In genomic region chr7:98607158-98607557, GRCm38 (mm10) we compare ENCODE assay signal across 12 mouse cellular contexts. TPM values are rescaled to one million over a fixed set of nuclear protein-coding genes. Genes with fewer than 3 reads are reported as not detected.
DNase-seq lines count a peak whose midpoint lies in the region; ATAC-seq and TF ChIP-seq lines count a peak whose summit lies in the region.
"Had no signal": no experiment of that assay in that cellular context is flagged by ENCODE, and none has a peak within 500 bp of the region (broad histone marks: within the 10 kb centered on the region; RNA-seq: fewer than 3 reads in every experiment).

No protein-coding gene starts in this region.

- no peak overlapping the region for H3K9ac ChIP-seq in heart, adult 2 months (ENCODE audit: low read depth, low read length)
- H3K9ac ChIP-seq in liver, embryonic 14.5 days (replicated peaks), result no peak overlapping the region
- H3K9ac ChIP-seq in liver, embryonic 11.5 days (ENCODE audit: low read depth, low read length), result no peak overlapping the region
- no peak overlapping the region for H3K9ac ChIP-seq in MEL (ENCODE audit: control insufficient read depth, low read depth, low read length, poor library complexity, severe bottlenecking)
- H3K9ac ChIP-seq: intestine, embryonic 15.5 days; neural tube, embryonic 12.5 days had no signal

- no peaks in the 10 kb centered on the region for H3K4me1 ChIP-seq in heart, adult 2 months (ENCODE audit: control insufficient read depth, insufficient read depth, low read length)
- no peaks in the 10 kb centered on the region for H3K4me1 ChIP-seq in liver, embryonic 14.5 days (replicated peaks; ENCODE audit: control insufficient read depth in 2 of 2, insufficient read depth in 2 of 2, low read length in 1 of 2)
- no peaks in the 10 kb centered on the region for H3K4me1 ChIP-seq in liver, embryonic 11.5 days (replicated peaks; ENCODE audit: control insufficient read depth, insufficient read depth, low read length)
- no peaks in the 10 kb centered on the region for H3K4me1 ChIP-seq in MEL (ENCODE audit: control insufficient read depth in 1 of 2, insufficient read depth in 2 of 2, low read length in 2 of 2)
- H3K4me1 ChIP-seq: heart, embryonic 10.5 days; intestine, embryonic 15.5 days; neural tube, embryonic 12.5 days had no signal

- DNase-seq in heart, adult 2 months, result no peak
- no peak for DNase-seq in heart, postnatal 4 days
- no peak for DNase-seq in liver, embryonic 14.5 days (ENCODE audit: low read depth in 3 of 3, low spot score in 3 of 3)
- DNase-seq in liver, embryonic 11.5 days (ENCODE audit: low spot score), result no peak
- peak; percentile 17 for DNase-seq in MEL (ENCODE audit: low read depth, low spot score)
- no peak for DNase-seq in frontal cortex, postnatal 25 days (ENCODE audit: low spot score in 2 of 2)
- DNase-seq: right cerebral cortex, postnatal 4 days; thymus, postnatal 25 days had no signal

- H3K4me3 ChIP-seq in heart, adult 2 months, result no peak overlapping the region
- H3K4me3 ChIP-seq in liver, embryonic 14.5 days (ENCODE audit: insufficient read depth in 1 of 2, low read depth in 2 of 2, low read length in 2 of 2), result no peak overlapping the region
- H3K4me3 ChIP-seq in liver, embryonic 11.5 days (ENCODE audit: low read depth, low read length), result no peak overlapping the region
- no peak overlapping the region for H3K4me3 ChIP-seq in MEL (ENCODE audit: control insufficient read depth in 1 of 2, insufficient read depth in 1 of 2, low read depth in 2 of 2, low read length in 2 of 2)
- H3K4me3 ChIP-seq: heart, embryonic 10.5 days; intestine, embryonic 15.5 days; neural tube, embryonic 12.5 days had no signal

- TF ChIP-seq RAD21 in MEL (IDR thresholded peaks at IDR 0.05; ENCODE audit: low read depth, low read length), result no peak

- H3K4me2 ChIP-seq in liver, embryonic 14.5 days (ENCODE audit: low read depth), result no peak overlapping the region
- no peak overlapping the region for H3K4me2 ChIP-seq in liver, embryonic 11.5 days
- H3K4me2 ChIP-seq: intestine, embryonic 15.5 days; neural tube, embryonic 12.5 days had no signal

- H3K79me2 ChIP-seq in heart, adult 2 months (replicated peaks; ENCODE audit: control insufficient read depth, insufficient read depth, low read length), result no peaks in the 10 kb centered on the region
- H3K79me2 ChIP-seq in MEL (ENCODE audit: control insufficient read depth, insufficient read depth, low read length, poor library complexity), result no peaks in the 10 kb centered on the region

- no peak for TF ChIP-seq EP300 in heart, adult 2 months (IDR thresholded peaks at IDR 0.05; ENCODE audit: insufficient read depth, low read depth, low read length)
- no peak for TF ChIP-seq EP300 in liver, embryonic 14.5 days (IDR thresholded peaks at IDR 0.05; ENCODE audit: low read depth)
- no peak for TF ChIP-seq EP300 in MEL (IDR thresholded peaks at IDR 0.05; ENCODE audit: low read depth in 1 of 2, low read length in 2 of 2)

- no peak for ATAC-seq in liver, embryonic 14.5 days (ENCODE audit: insufficient read depth)
- no peak for ATAC-seq in liver, embryonic 11.5 days (replicated peaks; ENCODE audit: low FRiP score)
- ATAC-seq in common myeloid progenitor, adult 5-6 weeks (replicated peaks; ENCODE audit: low read depth, poor library complexity, severe bottlenecking), result 0 out of 2 replicates have a peak, but pooled peaks have one; percentile 42
- ATAC-seq: intestine, embryonic 15.5 days had no signal

- WGBS in heart, adult 2 months, result 70% methylated on average over 4 of the region's 4 CpGs
- 74% methylated on average over 4 of the region's 4 CpGs for WGBS in liver, embryonic 14.5 days (ENCODE audit: insufficient replicate concordance)
- WGBS in liver, embryonic 11.5 days, result 86% methylated on average over 4 of the region's 4 CpGs

- H3K27ac ChIP-seq in heart, adult 2 months, result no peak overlapping the region
- H3K27ac ChIP-seq in liver, embryonic 14.5 days, result no peak overlapping the region
- H3K27ac ChIP-seq in liver, embryonic 11.5 days (ENCODE audit: low read depth, low read length), result no peak overlapping the region
- no peak overlapping the region for H3K27ac ChIP-seq in MEL (ENCODE audit: control insufficient read depth, low read depth, low read length)
- H3K27ac ChIP-seq: heart, embryonic 10.5 days; intestine, embryonic 15.5 days; neural tube, embryonic 12.5 days had no signal

- intact Hi-C loops in heart, adult 2 months (cut with DNase I), result loop anchor here (1.0 kb wide), 1 partner anchor 126 kb away; no protein-coding TSS in a partner anchor

- H3K27me3 ChIP-seq in heart, adult 2 months (ENCODE audit: control insufficient read depth, insufficient read depth, low read length), result no peaks in the 10 kb centered on the region
- no peaks in the 10 kb centered on the region for H3K27me3 ChIP-seq in liver, embryonic 14.5 days (ENCODE audit: control insufficient read depth, insufficient read depth, low read length)
- no peaks in the 10 kb centered on the region for H3K27me3 ChIP-seq in liver, embryonic 11.5 days (replicated peaks; ENCODE audit: control insufficient read depth, insufficient read depth, low read length)
- no peaks in the 10 kb centered on the region for H3K27me3 ChIP-seq in MEL (ENCODE audit: control insufficient read depth in 1 of 2, insufficient read depth in 2 of 2, low read length in 2 of 2)
- H3K27me3 ChIP-seq: intestine, embryonic 15.5 days; neural tube, embryonic 12.5 days had no signal

- H3K36me3 ChIP-seq in heart, adult 2 months (ENCODE audit: control insufficient read depth, insufficient read depth, low read length), result peaks cover 2% of the 10 kb centered on the region; the same call in 1 of the 2 replicates
- peaks cover 3% of the 10 kb centered on the region for H3K36me3 ChIP-seq in liver, embryonic 14.5 days (replicated peaks; ENCODE audit: control insufficient read depth, insufficient read depth, low read depth)
- H3K36me3 ChIP-seq in liver, embryonic 11.5 days (ENCODE audit: control insufficient read depth, insufficient read depth, low read length), result 0 out of 2 replicates have a peak, but pooled peaks cover 2% of the 10 kb centered on the region
- peaks cover 2 to 28% of the 10 kb centered on the region in 2 experiments for H3K36me3 ChIP-seq in MEL (ENCODE audit: control insufficient read depth in 1 of 2, insufficient read depth in 2 of 2, low read length in 2 of 2)

- TF ChIP-seq CTCF in heart, adult 2 months (IDR thresholded peaks at IDR 0.05), result peak; percentile 76
- TF ChIP-seq CTCF in liver, embryonic 14.5 days (IDR thresholded peaks at IDR 0.05; ENCODE audit: low read depth), result peak; percentile 16; the same call in 1 of the 2 replicates
- TF ChIP-seq CTCF in MEL (IDR thresholded peaks at IDR 0.05 in 2 of 3, conservative IDR thresholded peaks at IDR 0.05 in 1 of 3; ENCODE audit: control insufficient read depth in 1 of 3, insufficient read depth in 1 of 3, low read depth in 2 of 3, low read length in 3 of 3, poor library complexity in 1 of 3, severe bottlenecking in 1 of 3), result peak in 2 of 3 experiments; percentile 14 to 29; a peak in 1 of 6 replicates

- no peak for TF ChIP-seq POLR2A in heart, adult 2 months (IDR thresholded peaks at IDR 0.05; ENCODE audit: insufficient read depth, low read depth, low read length)
- TF ChIP-seq POLR2A in MEL (IDR thresholded peaks at IDR 0.05; ENCODE audit: control insufficient read depth in 1 of 2, insufficient read depth in 1 of 2, low read depth in 1 of 2, low read length in 2 of 2, poor library complexity in 1 of 2), result no peak

- no peaks in the 10 kb centered on the region for H3K9me3 ChIP-seq in liver, embryonic 14.5 days (ENCODE audit: control insufficient read depth, low read length)
- H3K9me3 ChIP-seq in liver, embryonic 11.5 days (ENCODE audit: control insufficient read depth, low read length), result no peaks in the 10 kb centered on the region
- no peaks in the 10 kb centered on the region for H3K9me3 ChIP-seq in MEL (replicated peaks; ENCODE audit: insufficient read depth, low read length)
- H3K9me3 ChIP-seq: heart, embryonic 10.5 days; intestine, embryonic 15.5 days; neural tube, embryonic 12.5 days had no signal

TF ChIP-seq in MEL, 35 proteins besides CTCF, POLR2A, EP300 and RAD21:
- TF ChIP-seq NELFE (IDR thresholded peaks at IDR 0.05; ENCODE audit: low read depth, low read length) (no peak), RCOR1 (IDR thresholded peaks at IDR 0.05; ENCODE audit: low read depth, low read length) (no peak), SMC3 (IDR thresholded peaks at IDR 0.05; ENCODE audit: low read depth, low read length) (peak; percentile 35), MYC (IDR thresholded peaks at IDR 0.05; ENCODE audit: low read depth, low read length) (no peak), CHD1 (IDR thresholded peaks at IDR 0.05; ENCODE audit: low read depth, low read length) (no peak), E2F4 (IDR thresholded peaks at IDR 0.05; ENCODE audit: borderline replicate concordance, low read depth, low read length) (no peak), NRF1 (IDR thresholded peaks at IDR 0.05; ENCODE audit: insufficient read depth, low read depth, low read length, poor library complexity, severe bottlenecking) (no peak), USF1 (IDR thresholded peaks at IDR 0.05; ENCODE audit: low read depth, low read length) (no peak), GATA1 (IDR thresholded peaks at IDR 0.05; ENCODE audit: low read depth, low read length) (no peak)

RNA-seq across cellular contexts. Expression of gene Emsy, which starts 49.4 kb away (rescaled TPM):
- 10 to 100 TPM; 24.0 to 25.6 TPM for total RNA-seq in heart, adult 2 months (2021)
- 19.6 and 27.7 TPM in 2 replicates for polyA plus RNA-seq in heart, adult 2 months (2012; rRNA removed)
- 10 to 100 TPM; 34.2 to 35.8 TPM for total RNA-seq in heart, postnatal 4 days (2021)
- 8.0 and 8.6 TPM in 2 replicates for polyA plus RNA-seq in liver, embryonic 14.5 days (2012; rRNA removed)
- polyA plus RNA-seq in liver, embryonic 14.5 days (2014; fragmentation: Nextera tagmentation; extraction: Ambion mirVana), result 7.5 and 8.0 TPM in 2 replicates
- 26.2 and 27.8 TPM in 2 replicates for polyA plus RNA-seq in liver, embryonic 11.5 days (2014; fragmentation: Nextera tagmentation; extraction: Ambion mirVana)
- 10.2 and 10.9 TPM in 2 replicates for total RNA-seq in MEL (2012; rRNA removed)
- polyA plus RNA-seq in MEL (2012; ENCODE audit: insufficient read depth in 1 of 2, insufficient read length in 2 of 2, low read depth in 1 of 2, low replicate concordance in 2 of 2, missing spikeins in 1 of 2), result 10 to 100 TPM in 1 of 2 experiments, not detected in 1; 24.1 TPM
- 30.3 and 46.6 TPM in 2 replicates for total RNA-seq in common myeloid progenitor, adult 5-6 weeks (2017)

Comparison
In these comparisons a context has a peak if more than half of its experiments do, and no peak if none do; other contexts are left out.
1. CTCF ChIP-seq: peak in every context shown above with its lines; median percentile 76 in heart, adult 2 months; 22 in MEL; 16 in liver, embryonic 14.5 days.